Mouse (Mus musculus) left cerebral cortex, postnatal 14 days (tissue): ENCODE results near the gene Epm2aip1. TPM values are rescaled to one million over a fixed set of nuclear protein-coding genes. Genes with fewer than 3 reads are reported as not detected.

ENCODE experiments used
- DNase-seq, 2 experiments: peaks; one replicate each; pipeline ENCODE4 v3.0.0; 2021 to 2022; ENCODE audit warnings: low spot score in 2 of 2, mixed read lengths in 1 of 2
- intact Hi-C: fragments of 180-260 bp; cut with DNase I; formaldehyde crosslinking; loops from one replicate; pipeline ENCODE4 v1.15.1; 2025
- total RNA-seq, 2 experiments: library from RNA; stranded (reverse); gene quantifications; 2 replicates each; pipeline ENCODE4 v1.2.3; 2021

The Epm2aip1 gene
- total RNA-seq, 2 experiments from 2014 or later, result 78.2 to 81.9 TPM

DNA sequence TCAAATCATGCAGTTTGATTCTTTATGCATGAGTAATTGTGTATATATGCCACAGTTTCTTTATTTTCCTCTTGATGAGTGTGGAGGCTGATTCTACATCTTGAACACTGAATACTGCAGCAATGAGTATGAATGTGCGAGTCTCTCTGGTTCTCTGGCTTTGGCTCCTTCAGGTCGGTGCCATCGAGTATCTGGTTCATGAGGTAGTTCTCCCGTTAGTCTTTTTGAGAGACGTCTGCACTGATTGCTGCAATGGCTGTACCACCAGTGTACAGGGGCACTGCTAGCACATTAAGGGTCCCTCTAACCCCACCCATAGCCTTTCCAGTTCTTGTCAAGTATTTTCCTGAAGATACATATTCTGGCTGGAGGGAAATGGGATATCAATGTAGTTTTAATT, 42.1 kb downstream of the Epm2aip1 start:
- intact Hi-C loops, result no loop called here
- no peak for DNase-seq

- DNase-seq, result peak; percentile 72 to 76
- intact Hi-C loops, result no loop called here
These were observed 42.5 kb downstream of the Epm2aip1 start for GRCm38 (mm10) chr9:111314219-111314618.

DNA sequence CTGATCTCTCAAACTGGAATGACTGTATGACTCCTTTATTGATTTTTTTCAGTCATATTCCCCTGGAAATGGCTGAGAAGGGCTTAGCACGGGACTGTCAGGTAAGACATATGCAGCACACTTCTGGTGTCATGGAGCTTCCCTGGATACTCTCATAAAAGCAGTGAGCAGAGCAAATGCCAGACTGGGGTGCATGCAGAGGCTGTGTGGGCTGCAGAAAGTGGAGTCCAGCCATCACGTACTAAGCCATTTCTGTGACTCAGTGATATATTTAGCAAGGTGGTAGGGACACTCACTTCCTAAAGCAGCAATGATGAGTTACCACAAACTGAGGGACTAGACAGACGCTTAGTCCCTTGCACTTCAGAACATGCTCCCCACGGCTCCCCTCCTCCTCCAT, 49.2 kb downstream of the Epm2aip1 start:
- intact Hi-C loops, result no loop called here

DNA sequence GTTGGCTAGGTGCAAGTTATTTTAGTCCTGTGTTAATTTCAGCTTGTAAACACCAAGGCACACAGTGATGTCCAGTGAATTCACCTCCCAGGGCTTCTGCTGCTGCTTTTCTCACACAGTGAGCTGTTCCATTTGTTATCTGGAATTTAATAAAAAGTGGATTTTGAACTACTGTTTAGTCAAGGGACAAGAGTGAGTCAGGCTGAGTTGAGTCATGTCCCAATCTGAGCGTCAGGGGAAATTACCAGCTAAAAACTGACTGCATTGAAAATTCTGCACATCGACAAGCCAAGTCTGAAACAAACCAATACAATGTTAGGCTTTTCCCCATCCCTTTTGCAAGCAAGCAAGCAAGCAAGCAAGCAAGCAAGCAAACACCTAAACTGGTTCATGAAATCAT, 53.2 kb downstream of the Epm2aip1 start:
- intact Hi-C loops, result no loop called here
- DNase-seq, result no peak

More for the DNA sequence above, 49.2 kb downstream of the Epm2aip1 start:
- no peak for DNase-seq

Other genes with a start within 250 kb of the Epm2aip1 start
- gene Ccrl2, start 214.4 kb upstream of the Epm2aip1 start, total RNA-seq, result 1 to 10 TPM in 1 of 2 experiments, under 1 TPM in 1; 0.68 to 1.0 TPM
- gene Lrrfip2, start 154.3 kb upstream of the Epm2aip1 start, total RNA-seq, result 10 to 100 TPM; 32.2 to 34.2 TPM
- gene Mlh1, start 138 bp upstream of the Epm2aip1 start, total RNA-seq, result 10 to 100 TPM; 16.8 to 17.9 TPM
- gene Trank1, start 39.8 kb downstream of the Epm2aip1 start, total RNA-seq, result 100 to 1,000 TPM; 222 to 227 TPM
- 10 to 100 TPM; 50.4 to 64.6 TPM for gene Dclk3, start 167.2 kb downstream of the Epm2aip1 start, total RNA-seq